13 mouse cellular contexts compared by ENCODE assay signal in the genomic region with DNA sequence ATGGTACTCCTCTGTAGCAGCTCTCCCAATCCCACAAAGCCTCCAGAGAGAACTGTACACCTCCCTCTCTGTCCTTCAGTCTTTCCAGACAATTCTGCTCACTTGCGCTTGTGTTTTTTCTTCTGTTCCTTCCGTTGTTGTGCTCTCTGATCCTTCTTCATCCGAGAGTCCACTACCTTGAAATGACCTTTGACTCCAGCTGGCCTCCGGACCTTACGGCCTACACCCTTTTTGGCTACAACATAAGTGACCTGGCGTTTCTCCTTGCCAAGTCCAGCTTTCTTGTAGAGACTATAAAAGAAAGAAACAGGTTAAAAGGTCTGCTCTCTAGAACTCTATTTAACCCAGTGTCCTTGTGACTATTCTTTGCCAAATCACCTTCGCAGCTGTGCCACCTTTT.
"Had no signal": no experiment of that assay in that cellular context is flagged by ENCODE, and none has a peak within 500 bp of the region (broad histone marks: within the 10 kb centered on the region; RNA-seq: fewer than 3 reads in every experiment).

No protein-coding gene starts in this region.

- DNase-seq: liver, embryonic 13.5 days; liver, postnatal 0 days; lung, postnatal 14 days had no signal

- ATAC-seq: liver, postnatal 0 days; midbrain, embryonic 15.5 days had no signal

- H3K4me1 ChIP-seq: limb, embryonic 10.5 days; lung, embryonic 15.5 days; midbrain, embryonic 15.5 days; neural tube, embryonic 12.5 days had no signal

- H3K27ac ChIP-seq: kidney, postnatal 0 days; left cerebral cortex, adult 2 months; limb, embryonic 10.5 days; liver, embryonic 13.5 days; lung, embryonic 15.5 days; macrophage; midbrain, embryonic 15.5 days; neural tube, embryonic 12.5 days; stomach, postnatal 0 days had no signal

- H3K4me2 ChIP-seq: liver, embryonic 13.5 days; lung, embryonic 15.5 days; midbrain, embryonic 11.5 days; midbrain, embryonic 15.5 days; neural tube, embryonic 12.5 days had no signal

- H3K9me3 ChIP-seq: liver, embryonic 13.5 days; lung, embryonic 15.5 days; megakaryocyte, embryonic 14.5 days; midbrain, embryonic 15.5 days had no signal

- H3K9ac ChIP-seq: liver, embryonic 13.5 days; liver, postnatal 0 days; lung, embryonic 15.5 days; midbrain, embryonic 15.5 days; neural tube, embryonic 12.5 days had no signal

- H3K27me3 ChIP-seq: liver, embryonic 13.5 days; lung, embryonic 15.5 days; megakaryocyte, embryonic 14.5 days; midbrain, embryonic 15.5 days; neural tube, embryonic 12.5 days had no signal

- H3K4me3 ChIP-seq: left cerebral cortex, adult 2 months; limb, embryonic 10.5 days; liver, embryonic 13.5 days; lung, embryonic 15.5 days; megakaryocyte, embryonic 14.5 days; midbrain, embryonic 15.5 days; neural tube, embryonic 12.5 days had no signal
